Mouse (Mus musculus) adrenal gland, postnatal 10 days (tissue): ENCODE results near the gene Sap30. TPM values are rescaled to one million over a fixed set of nuclear protein-coding genes. Genes with fewer than 3 reads are reported as not detected.

Experiments used
- DNase-seq: peaks from one replicate; pipeline ENCODE4 v3.0.0; 2021; ENCODE audit warnings: mixed read lengths
- total RNA-seq, 2 experiments: library from RNA; stranded (reverse); gene quantifications; 2 replicates each; pipeline ENCODE4 v1.2.3; 2021

Sap30 gene
- total RNA-seq, 2 experiments from 2014 or later: 9.8 to 10.3 TPM

GRCm38 (mm10) chr8:57441131-57441530 is 46.5 kb downstream of the Sap30 start:
- DNase-seq: no peak

- no peak for DNase-seq
Measured at GRCm38 (mm10) chr8:57436437-57436796, 51.2 kb downstream of the Sap30 start.

- peak; percentile 31 for DNase-seq
Measured at GRCm38 (mm10) chr8:57435768-57436436, 51.8 kb downstream of the Sap30 start.

DNA sequence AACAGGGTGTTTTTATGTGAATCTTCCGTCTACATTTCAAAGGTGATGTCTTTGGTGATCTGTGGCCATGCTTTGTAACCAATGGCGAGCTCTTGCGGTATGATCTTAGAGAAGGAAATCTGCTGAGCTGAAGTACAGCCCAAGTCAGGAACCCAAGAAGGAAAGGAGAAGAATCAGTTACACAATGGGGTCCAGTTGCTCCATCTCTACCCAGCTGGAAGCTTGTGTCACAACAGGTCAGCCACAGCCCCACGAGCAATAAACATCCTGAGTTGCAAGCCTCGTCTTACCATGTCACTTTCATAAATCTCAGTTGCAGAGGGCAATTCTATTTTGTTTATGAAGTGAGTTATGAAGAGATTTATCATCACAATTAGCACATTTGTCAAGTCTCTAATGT is 54.9 kb downstream of the Sap30 start:
- no peak for DNase-seq

Other genes starting within 250 kb of the Sap30 start
- gene Hand2, start 166.9 kb downstream of the Sap30 start, total RNA-seq: 10 to 100 TPM; 32.2 to 38.4 TPM
- 1 to 10 TPM in 1 of 2 experiments, under 1 TPM in 1; 0.45 to 1.2 TPM for gene Scrg1, start 31.9 kb downstream of the Sap30 start, total RNA-seq
- 10 to 100 TPM; 79.0 to 96.4 TPM for gene Hmgb2, start 24.0 kb upstream of the Sap30 start, total RNA-seq
- 10 to 100 TPM; 13.1 to 15.3 TPM for gene Galnt7, start 165.2 kb upstream of the Sap30 start, total RNA-seq